Mouse (Mus musculus): Measurements from ENCODE around the gene Gm2663. TPM values are rescaled to one million over a fixed set of nuclear protein-coding genes. Genes with fewer than 3 reads are reported as not detected.

The Gm2663 gene
- total and polyA plus RNA-seq, 2 experiments from 2014 or later = not detected

GRCm38 (mm10) chr6:40951770-40952169 is 47.5 kb downstream of the Gm2663 start, which contains the start of gene Gm4744:
Gene Gm4744, minus strand, starts transcription at chr6:40951870.
- ATAC-seq (ENCODE audit: insufficient read depth, low read depth) (no peak), DNase-seq (ENCODE audit: low spot score) (no peak)
- Histone ChIP-seq H3K9me3 (replicated peaks; ENCODE audit: control insufficient read depth, low read length) (no peaks in the 10 kb centered on the region), H3K4me2 (ENCODE audit: low read depth, low read length) (no peak within 1 kb of the TSS), H3K4me1 (ENCODE audit: control insufficient read depth, insufficient read depth) (no peaks in the 10 kb centered on the region), H3K27me3 (ENCODE audit: control insufficient read depth, insufficient read depth, low read length) (no peaks in the 10 kb centered on the region), H3K36me3 (replicated peaks; ENCODE audit: control insufficient read depth, insufficient read depth, low read length) (no peaks in the 10 kb centered on the region), H3K27ac (ENCODE audit: low read depth) (no peak within 1 kb of the TSS), H3K9ac (replicated peaks; ENCODE audit: low read depth, low read length) (no peak within 1 kb of the TSS), H3K4me3 (ENCODE audit: low read depth, low read length) (no peak within 1 kb of the TSS)
- TF ChIP-seq CTCF (IDR thresholded peaks at IDR 0.05; ENCODE audit: low read depth) (no peak), EP300 (IDR thresholded peaks at IDR 0.05; ENCODE audit: low read depth) (no peak)

Other genes with a start within 250 kb of the Gm2663 start
- not detected in 2 replicates for gene Moxd2, start 112.0 kb downstream of the Gm2663 start, total RNA-seq (2014; rRNA removed; ENCODE audit: low replicate concordance)
- gene Moxd2, start 112.0 kb downstream of the Gm2663 start, polyA plus RNA-seq (2015; fragmentation: Nextera tagmentation; extraction: Ambion mirVana) = not detected in 2 replicates
- not detected in 2 replicates for gene Prss58, start 99.1 kb downstream of the Gm2663 start, total RNA-seq (2014; rRNA removed; ENCODE audit: low replicate concordance)
- gene Prss58, start 99.1 kb downstream of the Gm2663 start, polyA plus RNA-seq (2015; fragmentation: Nextera tagmentation; extraction: Ambion mirVana) = not detected in 2 replicates
- gene 1700074P13Rik, start 58.9 kb downstream of the Gm2663 start, total RNA-seq (2014; rRNA removed; ENCODE audit: low replicate concordance) = not detected in 2 replicates
- not detected in 2 replicates for gene 1700074P13Rik, start 58.9 kb downstream of the Gm2663 start, polyA plus RNA-seq (2015; fragmentation: Nextera tagmentation; extraction: Ambion mirVana)
- gene Gm4744, start 47.6 kb downstream of the Gm2663 start, total RNA-seq (2014; rRNA removed; ENCODE audit: low replicate concordance) = not detected in 2 replicates
- gene Gm4744, start 47.6 kb downstream of the Gm2663 start, polyA plus RNA-seq (2015; fragmentation: Nextera tagmentation; extraction: Ambion mirVana) = not detected in 2 replicates
- not detected in 2 replicates for gene 1810009J06Rik, start 34.7 kb downstream of the Gm2663 start, total RNA-seq (2014; rRNA removed; ENCODE audit: low replicate concordance)
- not detected in 2 replicates for gene 1810009J06Rik, start 34.7 kb downstream of the Gm2663 start, polyA plus RNA-seq (2015; fragmentation: Nextera tagmentation; extraction: Ambion mirVana)
- not detected in 2 replicates for gene 2210010C04Rik, start 36.0 kb upstream of the Gm2663 start, total RNA-seq (2014; rRNA removed; ENCODE audit: low replicate concordance)
- not detected in 2 replicates for gene 2210010C04Rik, start 36.0 kb upstream of the Gm2663 start, polyA plus RNA-seq (2015; fragmentation: Nextera tagmentation; extraction: Ambion mirVana)